Mouse (Mus musculus) T-helper 17 cell (primary cell): ENCODE measurements around the gene Spag6.

Source experiments
- in situ Hi-C, 2 experiments: fragments of 300-600 bp; cut with MboI, MseI; formaldehyde crosslinking; loops; 1 replicate in 1 of 2; 2 replicates in 1 of 2; pipeline ENCODE4 v1.15.1; 2025; ENCODE audit warnings: high pct_unique_total_duplicates in 2 of 2

Gene Spag6

GRCm38 (mm10) chr2:18693871-18694610 is at the start of gene Spag6:
Gene Spag6, plus strand, starts transcription at chr2:18694032.
- in situ Hi-C loops, result loop anchor here in 1 of 2 experiments (25.0 kb wide), 1 partner anchor 982 kb away; no protein-coding TSS in a partner anchor

DNA sequence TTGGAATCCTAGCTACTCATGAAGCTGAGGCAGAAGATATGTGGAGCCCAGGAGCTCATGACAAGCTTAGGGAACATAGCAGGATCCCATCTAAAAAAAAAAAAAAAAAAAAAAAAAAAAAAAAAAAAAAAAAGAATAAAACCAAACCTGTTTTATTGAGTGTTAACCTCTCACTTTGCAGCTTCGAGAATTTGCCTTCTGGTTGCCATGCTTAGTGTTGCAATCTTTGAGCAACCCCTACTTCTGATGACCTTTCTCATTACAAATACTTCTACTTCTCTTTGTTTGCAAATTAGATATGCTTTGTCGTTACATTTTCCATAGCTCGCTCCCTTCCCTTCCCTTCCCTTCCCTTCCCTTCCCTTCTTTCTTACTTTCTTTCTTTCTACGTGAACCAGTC is 45.3 kb upstream of the Spag6 start:
- in situ Hi-C loops, result no loop called here

DNA sequence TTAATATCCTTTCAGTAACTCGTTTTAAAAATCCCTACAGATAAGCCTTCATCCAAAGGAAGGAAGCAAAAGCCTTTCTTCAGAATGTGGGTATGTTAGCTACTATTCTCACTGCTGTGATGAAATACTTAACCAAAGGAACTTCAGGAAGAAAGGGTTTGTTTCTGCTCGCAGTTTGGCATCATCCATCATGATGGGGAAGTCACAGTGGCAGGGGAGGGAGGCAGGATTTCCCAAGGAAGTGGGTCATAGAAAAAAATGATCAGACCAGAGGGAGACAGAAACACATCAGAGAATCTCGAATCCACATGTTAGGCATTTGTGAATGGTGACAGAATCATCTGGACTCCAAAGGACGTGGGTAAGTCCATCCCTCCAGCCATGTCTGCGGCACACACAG is 39.0 kb upstream of the Spag6 start:
- in situ Hi-C loops, result loop anchor here in 1 of 2 experiments (5.0 kb wide), 1 partner anchor 43 kb away; no protein-coding TSS in a partner anchor

DNA sequence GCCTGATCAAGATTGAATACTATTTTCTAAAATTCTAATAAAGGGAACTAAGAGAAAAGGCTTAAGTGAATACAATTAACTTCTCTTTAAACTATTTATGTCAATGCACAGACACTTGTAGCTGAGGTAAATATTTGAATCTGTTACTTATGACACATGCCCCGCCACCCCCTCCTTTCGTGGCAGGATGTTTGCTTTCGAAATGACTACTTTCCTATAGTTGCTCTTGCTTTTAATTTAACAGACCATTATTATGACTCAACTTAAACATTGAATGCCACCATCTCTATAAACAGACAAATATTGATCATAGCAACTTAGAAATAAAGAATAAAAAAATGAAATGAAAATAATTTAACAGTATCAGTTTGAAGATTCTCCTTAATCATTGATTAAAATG is 29.8 kb upstream of the Spag6 start:
- in situ Hi-C loops, result no loop called here

DNA sequence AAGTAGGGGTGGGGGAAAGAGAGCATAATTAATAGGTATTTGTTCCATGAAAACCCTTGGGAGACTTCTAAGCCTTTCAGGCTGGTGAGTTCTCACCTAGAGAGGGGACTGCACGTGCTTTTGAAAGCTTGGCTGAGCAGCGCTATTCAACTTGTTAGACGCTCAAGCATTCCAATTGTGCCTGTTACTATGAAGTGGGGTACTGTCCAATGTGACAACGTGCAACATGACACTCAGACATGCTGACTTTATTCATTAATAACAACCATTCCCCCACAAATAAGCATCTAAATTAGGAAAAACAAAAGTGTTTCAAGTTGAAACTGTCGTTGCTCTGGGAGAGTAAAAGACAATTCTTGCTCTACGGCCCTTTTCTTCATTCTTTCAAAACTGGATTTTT is 22.8 kb upstream of the Spag6 start:
- in situ Hi-C loops, result loop anchor here in 1 of 2 experiments (10.0 kb wide), 1 partner anchor 606 kb away; no protein-coding TSS in a partner anchor

DNA sequence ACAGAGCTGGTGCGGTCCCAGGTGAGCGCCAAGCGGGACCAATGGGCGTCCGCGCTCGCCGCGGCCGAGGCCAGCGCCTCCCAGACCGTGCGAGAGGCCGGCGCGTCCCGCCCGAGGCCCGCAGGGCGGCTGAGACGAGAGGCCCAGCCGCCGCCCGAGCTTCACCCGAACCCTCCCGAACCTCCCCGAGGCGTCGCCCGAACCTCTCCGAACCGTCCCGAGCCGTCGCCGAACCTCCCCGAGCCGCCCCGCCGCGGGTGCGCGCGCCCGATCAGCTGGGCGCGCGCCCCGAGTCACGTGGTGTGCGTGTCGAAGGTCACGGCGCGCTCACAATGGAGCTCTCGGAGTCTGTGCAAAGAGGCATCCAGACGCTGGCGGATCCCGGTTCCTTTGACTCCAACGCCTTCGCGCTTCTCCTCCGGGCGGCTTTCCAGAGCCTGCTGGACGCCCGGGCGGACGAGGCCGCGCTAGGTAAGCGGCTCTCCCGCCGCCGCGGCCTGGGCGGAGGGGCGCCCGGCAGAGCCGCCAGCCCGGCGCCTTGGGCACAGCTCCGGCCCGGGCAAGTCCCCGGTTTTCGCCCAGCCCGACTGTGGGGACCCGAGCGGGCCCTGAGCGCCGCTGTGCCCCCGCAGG is 21.6 kb upstream of the Spag6 start, which contains the start of gene Commd3:
Gene Commd3, plus strand, starts transcription at position 252 of the 633 bp plus-strand sequence.
- in situ Hi-C loops, result loop anchor here in 1 of 2 experiments (10.0 kb wide), 1 partner anchor 607 kb away; no protein-coding TSS in a partner anchor

DNA sequence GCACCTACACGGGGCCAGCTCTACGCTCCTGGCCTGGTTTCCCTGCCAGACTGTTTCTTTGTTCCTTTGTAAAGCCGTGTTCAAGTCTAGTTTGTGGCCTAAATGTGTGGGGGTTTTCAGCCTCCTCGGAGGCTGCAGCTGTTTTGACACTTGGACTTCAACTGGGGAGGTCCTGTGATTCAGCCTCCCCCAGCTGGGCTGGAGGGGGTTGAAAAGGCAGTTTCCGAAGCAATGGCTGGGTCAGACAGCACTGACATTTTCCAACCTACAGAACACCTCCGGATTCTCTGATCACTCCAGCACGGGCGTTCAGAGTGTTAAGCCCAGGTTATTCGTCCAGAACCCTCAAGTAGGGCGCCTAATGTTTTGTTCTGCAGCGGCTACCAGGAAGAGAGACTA is 21.1 kb upstream of the Spag6 start:
- in situ Hi-C loops, result loop anchor here in 1 of 2 experiments (10.0 kb wide), 1 partner anchor 608 kb away; no protein-coding TSS in a partner anchor

DNA sequence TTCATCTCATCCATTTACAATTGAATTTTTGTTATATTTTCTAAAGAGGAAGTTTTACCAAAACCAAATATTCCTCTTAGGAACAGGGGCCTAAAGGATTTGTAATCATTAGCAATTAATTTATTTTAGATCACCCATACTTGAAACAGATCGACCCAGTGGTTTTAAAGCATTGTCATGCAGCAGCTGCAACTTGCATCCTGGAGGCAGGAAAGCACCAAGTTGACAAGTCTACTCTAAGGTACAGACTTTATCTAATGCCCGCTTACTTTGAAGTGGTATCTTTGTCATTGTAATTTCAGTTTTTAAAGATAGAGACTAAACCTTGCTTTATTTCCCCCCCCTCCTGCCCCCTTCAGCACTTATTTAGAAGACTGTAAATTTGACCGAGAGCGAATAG is 20.1 kb upstream of the Spag6 start:
- in situ Hi-C loops, result loop anchor here in 1 of 2 experiments (10.0 kb wide), 1 partner anchor 609 kb away; no protein-coding TSS in a partner anchor

DNA sequence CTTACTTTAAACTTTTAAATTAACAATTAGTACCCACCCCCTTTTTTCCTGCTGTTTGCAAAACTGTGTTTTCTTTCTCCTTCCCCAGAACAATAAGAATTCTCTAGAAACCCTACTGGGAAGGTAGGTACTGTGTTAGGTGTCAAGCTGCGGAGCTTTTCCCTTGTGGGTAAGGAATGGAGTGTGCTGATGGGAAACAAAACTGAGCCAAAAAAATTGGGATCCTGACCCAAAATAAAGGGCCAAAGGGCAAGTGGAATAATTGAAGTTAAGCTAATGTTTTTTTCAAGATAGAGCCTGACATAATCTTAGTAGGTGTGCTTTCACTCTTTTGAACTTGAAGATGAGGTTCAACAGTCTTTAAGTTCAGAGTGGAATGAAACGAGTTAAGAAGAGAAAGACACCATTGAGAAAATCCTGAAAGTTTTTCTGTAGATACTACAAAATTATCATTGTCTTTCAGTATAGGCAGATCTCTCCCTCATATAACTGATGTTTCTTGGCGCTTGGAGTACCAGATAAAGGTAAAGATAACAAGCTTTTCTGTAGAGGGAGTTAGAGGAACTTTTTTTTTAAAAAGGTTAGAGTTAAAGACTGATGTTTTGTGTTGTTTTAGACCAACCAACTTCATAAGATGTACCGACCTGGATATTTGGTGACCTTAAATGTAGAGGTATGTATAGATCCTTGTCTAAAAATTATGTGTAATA is 19.5 kb upstream of the Spag6 start:
- in situ Hi-C loops, result loop anchor here in 1 of 2 experiments (10.0 kb wide), 1 partner anchor 610 kb away; no protein-coding TSS in a partner anchor

- in situ Hi-C loops, result loop anchor here (10.0 to 25.0 kb wide), 2 partner anchors 611 to 964 kb away; no protein-coding TSS in a partner anchor
Measured at GRCm38 (mm10) chr2:18675681-18676456, 18.0 kb upstream of the Spag6 start.

DNA sequence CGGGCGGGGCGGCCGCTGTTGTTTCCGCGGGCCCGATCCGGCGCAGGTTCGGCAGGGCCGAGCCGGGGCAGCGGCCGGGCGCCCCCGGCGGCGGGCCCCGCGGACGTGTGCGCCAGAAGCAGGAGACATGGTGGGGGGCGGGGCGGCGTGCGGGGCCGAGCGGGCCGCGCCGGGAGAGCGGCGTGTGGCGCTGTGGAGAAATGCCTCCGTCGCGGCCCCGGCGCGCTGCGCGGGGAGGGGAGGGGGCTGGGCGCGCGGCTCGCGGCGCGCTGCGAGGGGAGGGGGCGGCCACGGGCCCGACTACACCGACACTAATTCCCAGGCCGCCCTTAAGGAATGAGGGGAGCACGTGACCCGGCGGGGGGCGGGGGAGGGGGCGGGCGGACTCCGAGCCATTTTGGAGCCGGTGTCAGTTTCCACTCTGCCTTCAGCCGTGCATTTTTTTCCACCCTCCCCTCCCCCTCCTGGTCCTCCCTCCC is 17.3 kb upstream of the Spag6 start:
- in situ Hi-C loops, result loop anchor here (10.0 to 25.0 kb wide), 2 partner anchors 612 to 964 kb away; no protein-coding TSS in a partner anchor

- in situ Hi-C loops, result loop anchor here (10.0 to 25.0 kb wide), 2 partner anchors 612 to 965 kb away; no protein-coding TSS in a partner anchor
Measured at GRCm38 (mm10) chr2:18676936-18677491, 16.8 kb upstream of the Spag6 start, which contains the start of gene Bmi1. Gene Bmi1, plus strand, starts transcription at chr2:18677018.

DNA sequence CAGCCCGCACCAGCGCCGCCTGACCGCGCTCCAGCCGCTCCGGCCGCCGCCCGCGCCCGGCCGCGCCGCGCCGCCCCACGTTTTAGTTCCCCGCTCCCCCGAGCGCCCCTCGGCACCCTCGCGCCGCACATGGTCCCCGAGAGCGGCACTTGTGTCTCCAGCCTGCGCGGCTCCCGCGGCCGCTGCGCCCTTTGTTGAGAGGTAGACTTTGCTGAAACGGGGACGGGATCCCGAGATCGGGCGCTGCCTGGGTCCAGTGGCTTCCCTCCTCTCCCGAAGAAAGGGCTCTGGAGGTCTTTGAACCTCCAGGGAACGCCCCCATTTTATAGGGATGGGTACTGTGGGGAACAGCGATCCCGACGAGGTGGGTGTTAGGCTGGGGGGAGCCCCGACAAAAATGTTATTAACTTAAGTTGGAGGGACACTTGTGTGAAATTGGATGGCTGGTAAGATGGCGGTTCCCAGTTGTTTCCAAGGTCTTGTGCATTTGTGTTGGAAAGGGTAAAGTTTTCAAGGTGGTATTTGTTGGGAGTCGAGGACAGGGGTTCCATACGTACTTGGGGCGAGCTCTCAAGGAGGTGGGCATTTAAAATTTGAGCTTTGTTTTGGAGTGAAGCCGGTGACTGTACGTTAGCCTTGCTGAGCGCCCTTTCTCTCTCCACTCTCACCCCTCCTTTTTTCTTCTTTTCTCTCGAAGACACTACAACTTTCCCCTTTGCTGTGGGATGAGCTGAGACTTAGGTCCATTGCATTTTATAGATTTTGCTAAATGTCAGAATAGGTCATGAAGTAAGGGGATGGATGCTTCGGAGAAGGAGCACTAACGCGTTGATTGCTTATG is 16.0 kb upstream of the Spag6 start:
- in situ Hi-C loops, result loop anchor here (10.0 to 25.0 kb wide), 2 partner anchors 613 to 966 kb away; no protein-coding TSS in a partner anchor

DNA sequence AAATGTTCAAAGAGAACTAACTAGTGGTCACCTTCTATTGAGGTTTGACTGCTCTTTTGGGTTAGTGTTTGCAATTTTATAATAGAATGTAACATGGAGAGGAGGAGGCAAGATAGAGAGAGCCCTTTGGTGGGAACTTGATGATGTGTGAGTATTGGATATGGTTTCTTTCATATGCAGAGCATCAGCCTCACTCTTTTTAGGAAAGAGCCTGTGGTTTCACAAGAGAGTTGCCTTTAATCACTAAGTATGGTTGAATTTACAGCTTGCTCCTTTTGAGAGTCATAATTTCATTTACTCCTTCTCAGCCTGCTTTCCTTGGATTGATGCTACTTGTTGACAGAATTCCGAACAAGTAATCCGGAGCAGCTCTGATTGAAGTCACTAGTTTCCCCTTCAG is 14.1 kb upstream of the Spag6 start:
- in situ Hi-C loops, result loop anchor here (10.0 to 25.0 kb wide), 2 partner anchors 615 to 967 kb away; no protein-coding TSS in a partner anchor

DNA sequence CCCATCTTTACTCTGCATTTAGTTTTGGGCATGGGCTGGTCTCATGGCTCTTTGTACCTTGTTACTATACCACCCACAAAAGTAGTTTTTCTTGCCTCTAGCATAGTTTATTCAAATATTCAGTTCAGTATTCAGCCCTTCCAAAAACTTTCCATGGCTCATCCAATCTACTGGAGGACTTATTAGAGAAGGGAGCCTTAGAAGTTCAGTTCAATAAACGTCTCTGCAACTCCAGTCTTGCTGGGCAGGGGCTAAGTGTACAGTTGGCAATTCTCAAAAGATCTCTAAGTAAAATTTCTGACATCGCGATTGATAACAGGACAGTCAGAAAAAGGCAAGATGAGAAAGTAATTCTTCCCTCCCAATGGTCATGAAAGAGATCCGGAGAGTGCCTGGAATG is 13.3 kb upstream of the Spag6 start:
- in situ Hi-C loops, result loop anchor here in 1 of 2 experiments (25.0 kb wide), 1 partner anchor 968 kb away; no protein-coding TSS in a partner anchor

GRCm38 (mm10) chr2:18680961-18681360 is 12.9 kb upstream of the Spag6 start:
- in situ Hi-C loops, result loop anchor here in 1 of 2 experiments (25.0 kb wide), 1 partner anchor 969 kb away; no protein-coding TSS in a partner anchor

DNA sequence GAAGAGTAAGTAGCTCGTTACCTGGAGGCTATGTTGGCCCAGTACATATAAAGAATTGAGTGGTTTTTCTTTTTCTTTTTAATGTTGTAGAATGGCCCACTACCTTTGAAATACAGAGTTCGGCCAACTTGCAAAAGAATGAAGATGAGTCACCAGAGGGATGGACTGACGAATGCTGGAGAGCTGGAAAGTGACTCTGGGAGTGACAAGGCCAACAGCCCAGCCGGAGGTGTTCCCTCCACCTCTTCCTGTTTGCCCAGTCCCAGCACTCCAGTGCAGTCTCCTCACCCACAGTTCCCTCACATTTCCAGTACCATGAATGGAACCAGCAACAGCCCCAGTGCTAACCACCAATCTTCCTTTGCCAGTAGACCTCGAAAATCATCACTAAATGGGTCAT is 9.8 kb upstream of the Spag6 start:
- in situ Hi-C loops, result loop anchor here in 1 of 2 experiments (25.0 kb wide), 1 partner anchor 972 kb away; no protein-coding TSS in a partner anchor

DNA sequence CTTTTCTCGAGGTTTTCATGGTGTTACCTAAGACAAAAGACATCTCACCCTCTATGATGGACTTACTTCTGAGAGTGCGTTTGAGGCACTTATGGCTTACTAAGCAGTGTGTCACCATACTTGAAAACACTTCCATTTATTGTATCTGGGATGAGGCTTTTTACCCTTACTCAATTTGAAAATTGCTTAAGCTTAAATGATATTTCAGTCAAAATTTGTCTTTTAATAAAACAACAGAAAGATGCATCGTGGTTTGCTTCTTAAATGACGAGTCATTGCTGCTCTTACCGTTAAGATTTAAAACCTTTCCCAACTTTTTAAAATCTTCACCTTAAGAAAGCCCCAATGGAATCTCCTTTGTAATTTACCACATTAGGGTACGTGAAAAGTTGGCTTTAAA is 7.4 kb upstream of the Spag6 start:
- in situ Hi-C loops, result loop anchor here in 1 of 2 experiments (5.0 to 25.0 kb wide), 2 partner anchors 634 to 974 kb away; no protein-coding TSS in a partner anchor
